Mouse (Mus musculus) urinary bladder, postnatal 25 days (tissue): ENCODE results near the gene Sptbn4.
A peak's percentile ranks its signal among the peaks of the same experiment; 100 is the strongest.

Source experiments
- DNase-seq: peaks from one replicate; pipeline ENCODE4 v3.0.0; 2022; ENCODE audit warnings: low spot score

Sptbn4 gene

GRCm38 (mm10) chr7:27433349-27433748 lies 14.1 kb downstream of the Sptbn4 start:
- no peak for DNase-seq

GRCm38 (mm10) chr7:27429135-27429534 lies 18.4 kb downstream of the Sptbn4 start:
- DNase-seq: no peak

- DNase-seq: no peak
Measured at GRCm38 (mm10) chr7:27428002-27428401, 19.5 kb downstream of the Sptbn4 start.

DNA sequence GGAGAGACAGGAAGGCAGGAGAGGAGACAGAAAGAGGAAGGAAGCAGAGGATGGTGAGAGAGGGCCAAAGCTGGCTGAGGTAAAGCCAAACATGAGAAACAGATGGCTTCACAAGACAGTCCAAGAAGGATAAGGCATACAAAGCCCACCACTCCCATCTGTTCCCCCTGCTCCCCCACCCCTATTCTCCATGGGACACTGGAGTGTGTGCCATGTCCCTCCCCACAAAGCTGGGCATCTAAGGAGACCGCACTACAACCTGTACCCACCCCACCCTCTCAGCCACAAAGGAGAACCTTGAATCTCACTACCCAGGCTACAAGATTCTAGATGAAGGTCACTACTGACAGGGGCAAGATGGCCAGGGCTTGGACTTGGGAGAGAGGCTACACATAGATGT lies 20.1 kb downstream of the Sptbn4 start:
- DNase-seq: no peak

- no peak for DNase-seq
Measured at GRCm38 (mm10) chr7:27423556-27424326, 23.7 kb downstream of the Sptbn4 start.

- DNase-seq: no peak
Measured at GRCm38 (mm10) chr7:27419101-27419500, 28.4 kb downstream of the Sptbn4 start.

- DNase-seq: no peak
Measured at GRCm38 (mm10) chr7:27417151-27417550, 30.3 kb downstream of the Sptbn4 start.

GRCm38 (mm10) chr7:27408379-27409176 lies 38.9 kb downstream of the Sptbn4 start:
- DNase-seq: peak; percentile 71

DNA sequence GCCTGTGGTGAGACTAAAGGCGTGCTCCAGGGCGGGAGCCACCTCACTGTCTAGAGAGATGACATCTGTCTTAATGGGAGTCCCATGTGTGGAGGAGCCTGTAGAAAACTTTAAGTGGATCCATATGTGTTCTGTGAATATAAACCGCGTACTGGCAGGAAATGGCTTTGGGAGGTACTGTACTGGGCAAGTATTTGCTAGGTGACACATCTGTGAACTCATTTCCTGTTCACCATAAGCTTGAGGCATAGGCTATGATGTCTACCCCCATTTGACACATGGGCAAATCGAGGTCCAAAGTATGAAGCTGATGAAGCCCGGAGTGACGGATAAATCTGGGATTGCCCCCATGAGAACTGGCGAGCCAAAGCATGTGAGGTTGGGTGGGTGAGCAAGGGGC lies 39.7 kb downstream of the Sptbn4 start:
- no peak for DNase-seq

GRCm38 (mm10) chr7:27406481-27406880 lies 41.0 kb downstream of the Sptbn4 start:
- no peak for DNase-seq

- no peak for DNase-seq
Measured at GRCm38 (mm10) chr7:27404203-27404942, 43.1 kb downstream of the Sptbn4 start.

GRCm38 (mm10) chr7:27402675-27403074 lies 44.8 kb downstream of the Sptbn4 start:
- DNase-seq: peak; percentile 63

GRCm38 (mm10) chr7:27400545-27400944 lies 46.9 kb downstream of the Sptbn4 start:
- no peak for DNase-seq

- peak; percentile 23 for DNase-seq
Measured at GRCm38 (mm10) chr7:27397048-27397949, 50.2 kb downstream of the Sptbn4 start.

DNA sequence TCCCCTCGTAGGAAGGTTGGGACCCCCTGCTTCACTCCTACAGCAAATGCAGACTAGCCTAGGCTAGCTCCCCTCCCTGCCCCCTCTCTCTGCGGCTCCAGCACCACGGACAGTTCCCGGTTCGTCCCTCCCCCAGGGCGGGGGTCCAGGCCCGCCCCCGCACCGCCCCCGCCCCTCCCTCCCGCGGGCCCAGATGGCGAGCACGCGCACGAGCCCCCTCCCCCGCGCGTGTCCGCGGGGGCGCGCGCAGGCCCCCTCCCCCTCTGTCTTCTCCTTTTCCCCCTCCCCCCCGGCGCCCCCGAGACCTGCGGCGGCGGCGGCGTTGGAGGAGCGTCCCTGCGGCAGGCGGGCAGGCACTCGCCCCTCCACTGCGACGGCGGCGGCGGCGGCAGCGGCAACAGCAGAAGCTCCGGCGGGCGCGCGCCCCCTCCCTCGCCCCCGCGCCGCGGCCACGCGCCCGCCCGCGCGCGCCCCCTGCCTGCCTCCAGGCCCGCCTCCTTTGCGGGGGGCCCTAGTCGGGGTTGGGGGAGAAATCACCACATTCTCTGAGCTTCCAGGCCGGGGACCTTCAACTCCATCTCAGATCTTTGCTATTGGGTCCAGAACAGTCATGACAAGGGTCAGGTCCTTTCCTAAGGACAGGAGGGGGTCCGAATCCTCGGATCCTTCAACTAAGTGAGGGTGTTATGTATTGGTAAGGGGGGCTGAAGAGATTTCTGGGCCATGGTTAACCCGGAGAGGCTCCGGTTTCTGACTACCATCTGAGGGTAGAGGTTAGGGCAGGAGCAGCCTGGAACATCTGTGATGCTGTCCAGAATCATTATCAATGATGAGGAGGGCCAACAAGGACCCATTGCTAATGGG lies 51.1 kb downstream of the Sptbn4 start:
- DNase-seq: no peak

GRCm38 (mm10) chr7:27395521-27396183 lies 51.8 kb downstream of the Sptbn4 start:
- no peak for DNase-seq

DNA sequence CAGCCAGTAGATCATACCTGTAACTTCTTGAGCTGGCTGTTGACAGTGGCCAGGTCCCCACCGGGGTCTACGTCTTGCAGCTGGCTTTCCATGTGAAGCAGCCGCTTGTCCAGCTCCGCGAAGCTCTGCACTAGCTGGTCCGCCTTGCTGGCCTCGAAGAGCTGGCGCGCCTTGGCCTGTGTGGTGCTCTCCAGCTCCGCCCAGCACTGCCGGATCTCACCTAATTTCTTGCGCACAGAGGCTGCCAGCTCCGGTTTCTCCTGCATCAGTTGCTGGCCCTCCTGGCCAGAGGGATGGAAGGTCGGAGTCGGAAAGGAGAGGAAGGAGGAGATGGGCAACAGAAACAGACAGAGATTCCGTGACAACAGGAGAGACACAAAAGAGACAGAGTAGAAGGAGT lies 56.1 kb downstream of the Sptbn4 start:
- DNase-seq: no peak

- DNase-seq: no peak
Measured at GRCm38 (mm10) chr7:27389213-27389612, 58.3 kb downstream of the Sptbn4 start.

GRCm38 (mm10) chr7:27384731-27385130 lies 62.8 kb downstream of the Sptbn4 start:
- DNase-seq: peak; percentile 79

- DNase-seq: no peak
Measured at GRCm38 (mm10) chr7:27384134-27384533, 63.4 kb downstream of the Sptbn4 start.
